Mouse (Mus musculus) layer of hippocampus, adult 9-11 months (tissue): ENCODE measurements around the gene Fshb.

Experiments used
- DNase-seq: peaks from one replicate; pipeline ENCODE4 v3.0.0; 2022

The Fshb gene

DNA sequence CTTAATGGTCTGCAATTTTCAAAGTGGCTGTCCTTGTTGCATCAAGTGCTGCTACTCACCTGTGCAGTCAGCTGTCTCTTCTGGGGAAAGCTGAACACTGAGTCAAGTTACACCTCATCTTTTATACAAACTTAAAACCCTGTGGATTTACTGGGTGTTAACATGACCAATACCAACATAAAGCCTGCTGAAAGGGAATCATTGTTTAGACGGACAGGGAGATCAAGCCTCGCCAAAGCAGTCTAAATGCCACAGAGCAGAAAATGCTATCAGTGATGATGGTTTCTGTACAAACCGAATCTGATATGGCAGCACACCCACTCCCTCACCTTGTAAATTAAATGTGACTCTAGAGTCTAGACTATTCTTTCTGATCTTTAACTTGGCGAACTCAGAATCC, at the start of gene Fshb:
Gene Fshb (minus strand): TSS at position 101 of the 400 bp plus-strand sequence.
- no peak for DNase-seq

- no peak for DNase-seq
These were observed 24.8 kb upstream of the Fshb start for GRCm38 (mm10) chr2:107084256-107084655.

GRCm38 (mm10) chr2:107083071-107083885, 23.8 kb upstream of the Fshb start:
- peak; percentile 27 for DNase-seq

DNA sequence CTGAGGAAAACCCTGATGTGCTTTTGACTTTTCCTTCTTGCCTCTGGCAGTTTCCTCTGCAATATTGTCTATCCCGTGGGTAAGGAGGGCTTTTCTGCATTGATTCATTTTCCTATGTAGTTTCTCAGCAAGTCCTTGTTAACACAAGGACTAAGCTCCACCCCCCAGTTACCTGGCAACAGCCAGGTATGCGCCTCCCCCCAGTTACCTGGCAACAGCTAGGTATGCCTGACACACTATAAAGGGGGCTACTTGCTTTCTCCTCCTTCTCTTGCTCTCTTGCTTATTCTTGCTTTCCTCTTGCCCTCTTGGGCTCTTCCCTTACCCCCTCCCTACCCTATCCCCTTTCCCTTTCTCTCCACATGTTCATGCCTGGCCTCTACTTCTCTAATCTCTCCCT, 3.8 kb upstream of the Fshb start:
- no peak for DNase-seq

DNA sequence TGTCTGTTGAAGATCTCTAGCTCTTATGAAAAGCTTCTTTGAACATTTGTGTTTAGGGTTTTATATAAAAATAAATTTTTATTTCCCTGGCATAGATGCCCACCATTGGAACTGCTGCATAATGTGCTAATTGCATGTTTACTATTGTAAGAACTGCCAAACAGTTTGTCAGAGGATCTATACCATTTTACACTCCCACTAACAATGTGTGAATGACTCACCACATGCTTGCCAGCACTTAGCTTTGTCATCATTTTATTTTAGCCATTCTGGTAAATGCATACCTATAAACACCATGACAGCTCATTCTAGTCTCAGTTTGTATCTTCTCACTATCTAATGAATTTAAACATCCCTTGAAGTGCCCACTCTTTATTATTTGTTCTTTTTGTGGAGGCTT, 13.5 kb downstream of the Fshb start:
- DNase-seq = peak; percentile 14

DNA sequence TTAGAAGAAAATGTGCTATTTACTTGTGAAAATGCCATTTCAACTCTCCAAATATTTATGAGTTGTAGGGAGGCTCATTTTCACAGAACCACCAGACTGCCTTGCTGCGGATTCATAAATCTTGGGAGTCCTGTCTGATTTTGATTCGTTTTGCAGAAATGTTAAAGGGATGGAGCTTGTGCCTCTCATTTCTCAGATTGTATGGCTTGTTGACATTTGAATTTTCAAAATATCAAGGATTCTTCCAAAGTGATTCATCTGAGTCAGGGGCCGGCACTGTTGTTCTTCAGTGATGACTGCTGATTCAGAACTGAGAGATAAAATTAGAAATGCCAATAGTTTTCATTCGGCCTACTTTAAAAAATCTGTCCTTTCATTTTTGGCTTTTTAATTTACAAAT, 18.6 kb downstream of the Fshb start:
- DNase-seq = no peak

GRCm38 (mm10) chr2:107035980-107036379, 23.5 kb downstream of the Fshb start:
- no peak for DNase-seq

GRCm38 (mm10) chr2:107024694-107025093, 34.8 kb downstream of the Fshb start:
- no peak for DNase-seq

- DNase-seq = no peak
These were observed 36.7 kb downstream of the Fshb start for GRCm38 (mm10) chr2:107022713-107023112.

DNA sequence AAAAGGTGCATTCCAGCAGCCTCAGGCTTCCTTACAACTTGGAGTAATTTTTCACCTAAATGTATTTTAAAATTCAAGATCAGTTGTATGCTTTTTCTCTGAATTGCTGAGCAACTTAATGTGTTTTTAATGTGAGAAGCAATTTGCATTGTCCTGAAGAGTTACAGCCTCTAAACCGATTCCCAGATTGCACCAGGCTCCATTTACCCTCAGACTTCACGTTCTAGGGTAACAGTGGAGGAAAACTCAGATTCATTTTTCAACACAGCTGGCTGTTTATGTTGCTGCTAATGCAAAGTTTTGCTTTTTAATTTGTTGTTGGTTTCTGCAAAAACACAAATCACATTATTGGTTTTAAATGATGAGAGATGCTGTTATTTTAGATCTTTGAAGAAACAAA, 40.1 kb downstream of the Fshb start:
- no peak for DNase-seq

GRCm38 (mm10) chr2:107013161-107013560, 46.3 kb downstream of the Fshb start:
- no peak for DNase-seq

- DNase-seq = no peak
These were observed 47.1 kb downstream of the Fshb start for GRCm38 (mm10) chr2:107012318-107012717.

DNA sequence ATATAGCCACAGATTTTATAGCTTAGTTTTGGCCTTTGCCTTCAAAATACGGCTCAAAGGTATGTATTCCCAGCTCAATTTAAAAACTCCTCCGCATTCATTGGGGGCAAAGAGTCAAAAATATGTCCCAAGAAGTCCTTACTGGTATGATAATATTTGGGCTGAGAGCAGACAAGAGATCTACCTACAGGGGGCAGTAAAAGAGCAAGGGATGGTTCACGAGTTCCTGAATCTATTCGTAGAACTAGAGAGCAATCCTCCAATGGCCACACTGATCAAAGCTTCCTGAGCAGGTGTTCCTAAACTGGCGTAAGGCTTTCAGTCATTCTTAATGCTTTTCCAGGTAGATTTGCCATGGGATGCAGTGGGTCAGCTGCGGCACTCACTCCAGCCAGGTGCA, 49.3 kb downstream of the Fshb start:
- DNase-seq = no peak

DNA sequence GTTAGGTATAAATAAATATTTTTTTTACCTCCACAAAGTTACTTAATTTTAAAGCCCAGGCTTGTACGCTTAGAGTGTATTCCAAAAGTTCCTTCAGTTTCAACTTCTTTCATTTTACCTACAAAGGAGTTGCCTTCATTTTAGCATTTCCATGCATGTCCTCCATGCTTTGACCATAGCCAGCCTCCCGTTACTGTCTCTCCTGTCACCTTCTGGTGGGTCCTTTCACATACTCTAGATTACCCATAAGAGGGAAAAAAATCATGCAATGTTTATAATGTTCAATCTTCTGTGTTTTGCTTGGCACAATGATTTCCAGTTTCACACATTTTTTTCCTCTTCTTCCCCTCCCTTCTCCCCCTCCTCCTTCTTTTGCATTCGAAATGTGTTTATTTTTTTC, 53.1 kb downstream of the Fshb start:
- no peak for DNase-seq
